Mouse (Mus musculus) cerebellum, adult 2 months (tissue): ENCODE measurements around the gene Rars2. TPM values are rescaled to one million over a fixed set of nuclear protein-coding genes. Genes with fewer than 3 reads are reported as not detected.

Source experiments
- DNase-seq, 2 experiments: peaks; one replicate each; pipeline ENCODE4 v3.0.0; 2021
- H3K27ac ChIP-seq: fragments of 200-500 bp; 2 replicates; pipeline ENCODE4 v1.5.1; 2012; ENCODE audit warnings: low read length, control low read depth, inconsistent platforms; ENCODE audit not compliant: insufficient read depth
- H3K27me3 ChIP-seq: fragments of 200-500 bp; 2 replicates; pipeline ENCODE4 v1.6.1; 2012; ENCODE audit warnings: inconsistent platforms, mild to moderate bottlenecking, low read length, moderate library complexity; ENCODE audit not compliant: control insufficient read depth, insufficient read depth
- H3K4me1 ChIP-seq: fragments of 200-500 bp; 2 replicates; pipeline ENCODE4 v1.6.1; 2011; ENCODE audit warnings: low read length; ENCODE audit not compliant: control insufficient read depth, insufficient read depth
- H3K4me3 ChIP-seq: fragments of 200-500 bp; replicated peaks from 2 replicates; pipeline ENCODE3; 2011; ENCODE audit warnings: mild to moderate bottlenecking, low read depth, low read length, control low read depth; ENCODE audit not compliant: insufficient read depth
- CTCF ChIP-seq: fragments of 200-500 bp; IDR thresholded peaks from 2 replicates; pipeline ENCODE4 v1.5.1; 2011; ENCODE audit warnings: low read depth, mild to moderate bottlenecking, control low read depth, low read length, moderate library complexity, borderline replicate concordance; ENCODE audit not compliant: insufficient read depth
- POLR2A ChIP-seq: fragments of 200-500 bp; IDR thresholded peaks from 2 replicates; pipeline ENCODE4 v1.6.1; 2011; ENCODE audit warnings: low read length, control low read depth, borderline replicate concordance; ENCODE audit not compliant: insufficient read depth
- WGBS: fragments of 180-500 bp; shearing (Covaris S2); methylation state at CpG from one replicate; pipeline ENCODE4 v1.1.7; 2018; 5-methylcytosine and 5-hydroxymethylcytosine counted together
- polyA plus RNA-seq: library from polyadenylated mRNA; depleted of rRNA; stranded (reverse); fragments of >200 nt; gene quantifications from 2 replicates; pipeline ENCODE4 v1.2.3, GENCODE M21; 2012

Gene Rars2
- polyA plus RNA-seq, 1 experiment: 29.9 TPM

GRCm38 (mm10) chr4:34634129-34634528, 19.4 kb downstream of the Rars2 start:
- H3K27ac ChIP-seq: no peak overlapping the region
- 93% methylated on average over 7 of the region's 7 CpGs for WGBS
- no peaks in the 10 kb centered on the region for H3K27me3 ChIP-seq
- DNase-seq: no peak
- H3K4me1 ChIP-seq: no peaks in the 10 kb centered on the region
- no peak for TF ChIP-seq POLR2A
- H3K4me3 ChIP-seq: no peak overlapping the region

GRCm38 (mm10) chr4:34636036-34636435, 21.3 kb downstream of the Rars2 start:
- Histone ChIP-seq H3K27ac (no peak overlapping the region), H3K27me3 (no peaks in the 10 kb centered on the region)

GRCm38 (mm10) chr4:34637386-34637785, 22.6 kb downstream of the Rars2 start:
- H3K4me3 ChIP-seq: no peak overlapping the region
- TF ChIP-seq POLR2A: no peak
- TF ChIP-seq CTCF: no peak
- WGBS: 94% methylated on average over 7 of the region's 7 CpGs

More at GRCm38 (mm10) chr4:34636036-34636435, 21.3 kb downstream of the Rars2 start:
- WGBS: 86% methylated on average over 5 of the region's 5 CpGs
- no peak for DNase-seq
- no peak overlapping the region for H3K4me3 ChIP-seq
- H3K4me1 ChIP-seq: no peaks in the 10 kb centered on the region
- TF ChIP-seq CTCF (no peak), POLR2A (no peak)

GRCm38 (mm10) chr4:34637851-34638250, 23.1 kb downstream of the Rars2 start:
- no peaks in the 10 kb centered on the region for H3K4me1 ChIP-seq
- DNase-seq: no peak
- H3K27ac ChIP-seq: no peak overlapping the region
- WGBS: 85% methylated on average over 4 of the region's 4 CpGs
- TF ChIP-seq POLR2A (no peak), CTCF (no peak)
- no peaks in the 10 kb centered on the region for H3K27me3 ChIP-seq
- no peak overlapping the region for H3K4me3 ChIP-seq

More at GRCm38 (mm10) chr4:34637386-34637785, 22.6 kb downstream of the Rars2 start:
- H3K27me3 ChIP-seq: no peaks in the 10 kb centered on the region
- no peaks in the 10 kb centered on the region for H3K4me1 ChIP-seq
- no peak overlapping the region for H3K27ac ChIP-seq
- DNase-seq: no peak

GRCm38 (mm10) chr4:34639745-34640364, 25.1 kb downstream of the Rars2 start:
- no peak overlapping the region for H3K4me3 ChIP-seq
- no peaks in the 10 kb centered on the region for H3K27me3 ChIP-seq
- 95% methylated on average over 5 of the region's 5 CpGs for WGBS
- TF ChIP-seq CTCF: no peak
- TF ChIP-seq POLR2A: no peak
- no peaks in the 10 kb centered on the region for H3K4me1 ChIP-seq
- no peak for DNase-seq
- H3K27ac ChIP-seq: no peak overlapping the region

GRCm38 (mm10) chr4:34640731-34641130, 26.0 kb downstream of the Rars2 start:
- TF ChIP-seq CTCF (no peak), POLR2A (no peak)
- Histone ChIP-seq H3K27ac (no peak overlapping the region), H3K27me3 (no peaks in the 10 kb centered on the region), H3K4me3 (no peak overlapping the region), H3K4me1 (no peaks in the 10 kb centered on the region)
- no peak for DNase-seq
- WGBS: 100% methylated on average over 3 of the region's 3 CpGs

GRCm38 (mm10) chr4:34644779-34645178, 30.0 kb downstream of the Rars2 start:
- H3K27ac ChIP-seq: no peak overlapping the region
- TF ChIP-seq CTCF (no peak), POLR2A (no peak)
- H3K4me3 ChIP-seq: no peak overlapping the region
- no peaks in the 10 kb centered on the region for H3K27me3 ChIP-seq
- no peaks in the 10 kb centered on the region for H3K4me1 ChIP-seq
- DNase-seq: no peak

- Histone ChIP-seq H3K4me3 (no peak overlapping the region), H3K4me1 (no peaks in the 10 kb centered on the region), H3K27me3 (no peaks in the 10 kb centered on the region), H3K27ac (no peak overlapping the region)
- no peak for DNase-seq
- TF ChIP-seq CTCF (no peak), POLR2A (no peak)
- WGBS: 92% methylated on average over 7 of the region's 7 CpGs
These were observed 38.4 kb downstream of the Rars2 start for GRCm38 (mm10) chr4:34653179-34653578.

GRCm38 (mm10) chr4:34656101-34656500, 41.3 kb downstream of the Rars2 start:
- H3K27ac ChIP-seq: no peak overlapping the region
- no peaks in the 10 kb centered on the region for H3K27me3 ChIP-seq
- WGBS: 94% methylated on average over 10 of the region's 10 CpGs
- H3K4me1 ChIP-seq: no peaks in the 10 kb centered on the region
- no peak for TF ChIP-seq POLR2A
- no peak for TF ChIP-seq CTCF
- no peak overlapping the region for H3K4me3 ChIP-seq
- DNase-seq: no peak
